Mouse (Mus musculus): ENCODE results near the gene Tmprss7.

Tmprss7 gene

DNA sequence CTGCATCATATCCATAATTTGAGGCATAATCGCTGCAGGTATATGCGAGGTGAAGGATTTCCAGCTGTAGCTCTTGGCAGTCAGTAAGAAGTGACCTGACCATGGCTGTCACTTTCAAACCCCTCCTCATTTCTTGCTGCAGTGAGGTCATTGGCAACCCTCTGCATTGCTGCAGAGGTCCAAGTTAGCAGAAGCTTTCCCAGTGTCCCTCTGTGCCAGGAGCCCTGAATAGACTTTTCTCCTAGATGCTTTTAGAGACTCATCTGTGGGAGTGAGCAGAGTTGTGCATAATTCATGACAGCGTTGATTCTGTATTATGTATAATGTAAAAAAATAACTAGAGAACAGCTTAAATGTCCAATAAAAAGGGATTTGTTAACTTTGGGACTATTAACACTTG is 8.2 kb downstream of the Tmprss7 start:
- DNase-seq, result no peak

DNA sequence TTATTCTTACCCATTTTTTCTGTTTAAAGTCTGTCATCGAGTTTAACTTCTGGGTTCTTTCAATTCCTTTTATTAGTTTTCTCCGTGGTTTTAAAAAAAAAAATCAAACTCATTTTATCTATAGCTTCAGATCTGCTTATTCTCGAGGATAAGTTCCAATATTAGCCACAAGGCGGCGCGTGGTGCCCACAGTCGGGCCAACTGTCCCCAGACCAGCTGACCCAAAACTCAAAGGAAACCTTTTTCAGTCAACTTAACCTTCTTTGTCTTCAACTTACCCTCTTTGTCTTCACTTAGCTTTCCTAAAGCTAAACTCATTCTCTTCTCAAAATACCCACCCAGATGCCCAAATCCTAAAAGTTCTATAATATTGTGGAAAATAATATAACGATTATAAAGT is 8.6 kb downstream of the Tmprss7 start:
- peak; percentile 64 to 88 for DNase-seq

DNA sequence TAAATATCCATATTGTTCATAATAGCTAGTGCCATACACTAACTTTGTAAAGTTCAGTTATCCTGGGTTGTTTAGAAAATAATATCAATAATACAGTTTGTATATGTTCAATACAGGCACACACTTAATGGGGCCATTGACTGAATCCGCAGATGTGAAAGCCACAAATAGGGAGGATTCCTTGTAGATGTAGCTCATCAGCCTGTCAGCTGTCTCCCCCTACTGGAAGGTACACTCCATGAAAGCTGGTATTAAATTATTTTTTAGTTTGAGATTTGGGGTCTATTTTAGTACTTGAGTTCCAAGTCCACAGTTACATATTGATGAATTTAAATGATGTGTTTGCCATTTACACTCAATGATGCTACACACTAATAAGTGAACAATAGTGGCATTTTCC is 17.0 kb downstream of the Tmprss7 start:
- peak in 1 of 2 experiments; percentile 14 for DNase-seq

DNA sequence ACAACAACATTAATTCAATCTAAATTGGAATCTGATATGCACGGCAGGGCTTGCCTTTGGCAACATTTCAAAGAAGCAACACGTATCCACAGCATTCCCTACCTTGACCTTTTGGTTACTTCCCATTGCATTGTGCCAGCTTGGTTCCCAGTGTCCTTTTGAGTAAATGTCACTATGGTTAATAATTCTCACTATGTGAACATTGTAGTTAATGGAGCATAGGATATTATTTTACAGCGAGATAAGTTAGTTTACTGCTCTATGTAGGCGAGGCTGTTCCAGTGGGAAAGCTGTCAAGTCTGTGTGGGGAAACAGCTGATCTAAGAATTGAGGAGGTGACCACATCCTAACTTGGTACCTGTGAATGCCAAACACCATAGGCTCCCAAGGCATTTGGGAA is 23.5 kb downstream of the Tmprss7 start:
- no peak for DNase-seq

- no peak for DNase-seq
These were observed 25.3 kb downstream of the Tmprss7 start for GRCm38 (mm10) chr16:45668178-45668577.

- no peak for DNase-seq
These were observed 27.3 kb downstream of the Tmprss7 start for GRCm38 (mm10) chr16:45666136-45666535.

- DNase-seq, result no peak
These were observed 31.1 kb downstream of the Tmprss7 start for GRCm38 (mm10) chr16:45662381-45662780.

GRCm38 (mm10) chr16:45659596-45659995 is 33.9 kb downstream of the Tmprss7 start:
- no peak for DNase-seq

- no peak for DNase-seq
These were observed 35.2 kb downstream of the Tmprss7 start for GRCm38 (mm10) chr16:45658248-45658647.

GRCm38 (mm10) chr16:45657574-45658159 is 35.8 kb downstream of the Tmprss7 start:
- no peak for DNase-seq

DNA sequence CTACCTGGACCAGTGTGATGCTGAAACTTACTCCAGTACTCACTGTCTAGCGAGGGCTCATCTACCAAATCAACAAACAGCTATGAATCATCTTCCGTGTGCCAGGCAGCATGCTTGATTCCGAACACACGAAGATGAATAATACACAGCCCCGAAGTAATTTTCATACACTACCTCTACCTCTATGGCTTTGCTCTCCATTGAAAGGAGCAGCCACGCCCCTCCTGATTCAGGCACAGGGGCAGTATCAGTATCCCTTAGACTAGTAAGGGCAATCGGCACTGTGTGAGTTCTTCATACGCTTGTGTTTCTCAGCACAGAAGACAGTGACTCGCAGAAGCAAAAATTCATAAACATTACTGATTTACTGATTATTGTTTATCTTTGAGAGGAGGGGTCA is 39.0 kb downstream of the Tmprss7 start:
- no peak for DNase-seq

- DNase-seq, result peak; percentile 64 to 79
These were observed 39.5 kb downstream of the Tmprss7 start, which contains the start of gene BC016579 for GRCm38 (mm10) chr16:45653934-45654332. TSS of gene BC016579 (minus strand) at chr16:45654068.

DNA sequence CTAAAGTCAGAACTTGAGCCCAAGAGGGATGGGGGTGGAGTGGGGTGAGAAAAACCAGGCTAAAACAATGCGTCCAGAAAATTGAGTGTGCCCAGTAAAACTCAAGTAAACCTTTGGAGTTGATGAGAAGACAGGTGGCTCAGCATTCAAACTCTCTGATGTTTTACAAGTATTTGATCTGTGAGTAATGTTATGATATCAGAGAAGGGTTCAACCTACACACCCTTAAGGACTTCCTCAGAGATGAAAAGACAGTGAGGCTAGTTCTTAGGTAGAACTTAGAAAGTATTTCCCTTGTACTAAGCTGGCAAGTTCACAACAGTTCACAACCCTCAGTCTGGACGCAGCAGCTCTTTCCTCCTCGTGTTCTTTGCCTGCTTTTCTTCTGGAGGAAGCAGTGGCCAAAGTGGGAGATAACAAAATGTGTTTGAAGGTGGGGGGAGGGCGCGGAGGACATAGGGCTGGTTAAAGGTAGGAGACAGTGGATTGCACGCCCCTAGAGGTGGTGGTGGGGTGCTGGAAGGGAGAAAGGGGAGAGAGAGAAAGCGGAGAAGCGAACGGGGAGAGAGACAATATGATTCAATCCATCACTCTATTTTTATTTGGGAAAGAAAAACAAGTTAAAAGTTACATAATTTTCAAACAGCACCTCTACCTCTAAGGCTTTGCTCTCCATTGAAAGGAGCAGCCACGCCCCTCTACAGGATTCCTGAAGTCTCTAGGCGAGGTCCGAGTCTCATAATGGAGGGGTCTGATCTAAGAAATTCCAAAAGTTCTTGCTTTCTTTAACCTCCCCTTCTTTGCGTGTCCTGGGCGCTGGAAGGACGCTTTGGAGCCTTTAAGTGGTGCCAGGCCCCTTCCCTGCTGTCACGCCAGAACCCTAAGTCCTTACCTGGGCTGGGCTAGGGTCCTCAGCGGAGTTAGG is 40.2 kb downstream of the Tmprss7 start:
- no peak for DNase-seq

- no peak for DNase-seq
These were observed 42.0 kb downstream of the Tmprss7 start for GRCm38 (mm10) chr16:45651497-45651896.

- DNase-seq, result peak in 1 of 2 experiments; percentile 10
These were observed 49.1 kb downstream of the Tmprss7 start for GRCm38 (mm10) chr16:45644380-45644779.

GRCm38 (mm10) chr16:45643944-45644343 is 49.5 kb downstream of the Tmprss7 start:
- DNase-seq, result no peak

GRCm38 (mm10) chr16:45641301-45641700 is 52.2 kb downstream of the Tmprss7 start:
- DNase-seq, result no peak

- no peak for DNase-seq
These were observed 53.2 kb downstream of the Tmprss7 start for GRCm38 (mm10) chr16:45640070-45640762.

GRCm38 (mm10) chr16:45635826-45636225 is 57.6 kb downstream of the Tmprss7 start:
- no peak for DNase-seq

- DNase-seq, result no peak
These were observed 61.0 kb downstream of the Tmprss7 start for GRCm38 (mm10) chr16:45632420-45632819.

DNA sequence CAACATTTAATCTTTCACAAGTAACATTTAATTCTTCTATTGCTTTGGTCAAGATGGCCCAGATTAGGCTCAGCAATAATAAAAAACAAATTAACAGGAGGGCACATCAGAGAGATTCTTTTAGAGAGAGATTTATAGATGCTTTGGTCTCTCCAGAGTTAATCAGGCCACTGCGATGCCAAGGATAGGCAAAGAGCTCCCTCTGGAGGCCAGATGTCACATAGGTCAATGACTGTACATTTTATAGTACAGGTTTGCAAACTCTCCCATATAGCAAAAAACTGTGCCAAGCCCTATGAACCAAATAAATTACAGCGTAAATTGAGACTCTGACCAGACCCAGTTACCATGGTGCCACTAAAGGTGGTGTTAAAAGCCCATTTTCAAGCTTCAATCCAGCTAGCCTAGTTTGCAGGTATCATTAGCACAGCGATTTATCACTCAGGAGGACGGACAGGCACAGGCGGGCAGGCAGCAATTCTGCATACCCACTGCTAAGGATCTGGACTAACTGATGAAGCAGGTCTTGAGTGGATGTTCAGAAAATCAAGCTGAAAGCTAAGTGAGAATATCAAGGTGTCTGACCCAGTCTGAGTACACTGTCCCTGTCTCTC is 63.0 kb downstream of the Tmprss7 start:
- DNase-seq, result peak; percentile 54 to 81

GRCm38 (mm10) chr16:45629497-45630105 is 63.9 kb downstream of the Tmprss7 start:
- no peak for DNase-seq

DNA sequence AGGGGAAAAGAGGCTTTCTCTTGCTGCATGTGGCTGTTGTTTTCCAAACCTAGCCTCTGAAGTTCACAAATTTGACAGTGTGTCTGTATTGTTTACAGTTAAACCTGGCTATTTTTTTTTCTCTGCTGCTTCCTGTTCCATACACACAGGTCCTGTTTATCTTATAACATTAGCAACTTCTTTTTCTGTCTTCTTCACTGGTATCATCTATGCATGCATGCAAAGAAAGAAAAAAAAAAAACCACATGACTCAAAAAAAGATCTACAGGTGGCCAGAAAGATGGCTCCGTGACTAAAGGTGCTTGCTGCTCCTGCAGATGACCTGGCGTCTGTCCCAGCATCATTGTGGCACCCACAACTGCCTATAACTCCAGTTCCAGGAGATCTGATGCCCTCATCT is 68.1 kb downstream of the Tmprss7 start:
- DNase-seq, result no peak
